Mouse (Mus musculus): ENCODE results near the gene Serhl.

GRCm38 (mm10) chr15:83121709-83122565, 32.6 kb downstream of the Serhl start:
- no peak for TF ChIP-seq ZC3H11A (IDR thresholded peaks at IDR 0.05; ENCODE audit: low read depth, low read length)
- no peak for TF ChIP-seq POLR2A (IDR thresholded peaks at IDR 0.05; ENCODE audit: low read depth, low read length)
- no peak for TF ChIP-seq CHD2 (IDR thresholded peaks at IDR 0.05; ENCODE audit: low read length)
- TF ChIP-seq E2F4 (IDR thresholded peaks at IDR 0.05; ENCODE audit: insufficient replicate concordance, low read depth, low read length): no peak
- TF ChIP-seq MAZ (IDR thresholded peaks at IDR 0.05; ENCODE audit: low read depth, low read length): no peak
- TF ChIP-seq UBTF (IDR thresholded peaks at IDR 0.05; ENCODE audit: low read depth, low read length): no peak
- TF ChIP-seq CTCF (conservative IDR thresholded peaks at IDR 0.05 in 1 of 2, IDR thresholded peaks at IDR 0.05 in 1 of 2; ENCODE audit: low read depth in 2 of 2, low read length in 2 of 2): no peak
- no peak for TF ChIP-seq ZKSCAN1 (IDR thresholded peaks at IDR 0.05; ENCODE audit: borderline replicate concordance, low read depth, low read length)
- no peak for TF ChIP-seq NELFE (IDR thresholded peaks at IDR 0.05; ENCODE audit: low read depth, low read length)

All from CH12.LX (cell line).